Mouse (Mus musculus) neural tube, embryonic 13.5 days (tissue): ENCODE measurements at regions not wholly inside any gene's neighbourhood (a gene's known extent, or its start where the extent isn't known, plus 50 kb on each side); places are given as distances from the start of the nearest gene placed in this dataset.

Experiments
- ATAC-seq: fragments of 200-750 bp; cut with Nextera tagmentation; 2 replicates; pipeline ENCODE4 v1.8.0; 2017; ENCODE audit warnings: low read depth, mild to moderate bottlenecking, moderate TSS enrichment, moderate library complexity
- H3K27ac ChIP-seq: fragments of 300-500 bp; sonication (generic); replicated peaks from 2 replicates; pipeline ENCODE4 v1.5.1; 2015; ENCODE audit warnings: moderate library complexity, mild to moderate bottlenecking, inconsistent platforms
- H3K27me3 ChIP-seq: fragments of 300-500 bp; sonication (generic); 2 replicates; pipeline ENCODE4 v1.6.1; 2015; ENCODE audit warnings: mild to moderate bottlenecking, inconsistent platforms
- H3K36me3 ChIP-seq: fragments of 300-500 bp; sonication (generic); 2 replicates; pipeline ENCODE4 v1.6.1; 2015; ENCODE audit warnings: mild to moderate bottlenecking, inconsistent platforms
- H3K4me1 ChIP-seq: fragments of 300-500 bp; sonication (generic); replicated peaks from 2 replicates; pipeline ENCODE4 v1.6.1; 2015; ENCODE audit warnings: inconsistent platforms
- H3K4me2 ChIP-seq: fragments of 300-500 bp; sonication (generic); 2 replicates; pipeline ENCODE4 v1.6.1; 2015; ENCODE audit warnings: inconsistent platforms, mild to moderate bottlenecking, moderate library complexity
- H3K4me3 ChIP-seq: fragments of 300-500 bp; sonication (generic); 2 replicates; pipeline ENCODE4 v1.5.1; 2015; ENCODE audit warnings: mild to moderate bottlenecking, inconsistent platforms
- H3K9ac ChIP-seq: fragments of 300-500 bp; sonication (generic); 2 replicates; pipeline ENCODE4 v1.6.1; 2015; ENCODE audit warnings: moderate library complexity, mild to moderate bottlenecking, inconsistent platforms
- H3K9me3 ChIP-seq: fragments of 300-500 bp; sonication (generic); 2 replicates; pipeline ENCODE4 v1.6.1; 2016; ENCODE audit warnings: inconsistent platforms
- WGBS: fragments of 180-500 bp; shearing (Covaris S2); methylation state at CpG from one replicate; pipeline ENCODE4 v1.1.7; 2015; 5-methylcytosine and 5-hydroxymethylcytosine counted together

- H3K27ac ChIP-seq: no peak overlapping the region
- no peaks in the 10 kb centered on the region for H3K27me3 ChIP-seq
- H3K9ac ChIP-seq: no peak overlapping the region
- no peaks in the 10 kb centered on the region for H3K9me3 ChIP-seq
- no peak for ATAC-seq
- H3K4me3 ChIP-seq: no peak overlapping the region
- no peaks in the 10 kb centered on the region for H3K4me1 ChIP-seq
- H3K4me2 ChIP-seq: no peak overlapping the region
- 58% methylated on average over 8 of the region's 8 CpGs for WGBS
- H3K36me3 ChIP-seq: no peaks in the 10 kb centered on the region
Observed at GRCm38 (mm10) chr16:9138552-9139224, 308.8 kb downstream of the 1810013L24Rik start.

- Histone ChIP-seq H3K9me3 (no peaks in the 10 kb centered on the region), H3K4me3 (no peak overlapping the region), H3K9ac (no peak overlapping the region), H3K4me1 (no peaks in the 10 kb centered on the region), H3K27me3 (no peaks in the 10 kb centered on the region), H3K36me3 (no peaks in the 10 kb centered on the region), H3K4me2 (no peak overlapping the region), H3K27ac (no peak overlapping the region)
- ATAC-seq: no peak
- WGBS: 81% methylated on average over 3 of the region's 3 CpGs
Observed at GRCm38 (mm10) chr16:9139405-9139804, 309.5 kb downstream of the 1810013L24Rik start.

- 39% methylated on average over 8 of the region's 8 CpGs for WGBS
- Histone ChIP-seq H3K4me3 (no peak overlapping the region), H3K4me1 (peaks cover 5% of the 10 kb centered on the region; the same call in 1 of the 2 replicates), H3K27ac (no peak overlapping the region), H3K9ac (no peak overlapping the region), H3K27me3 (no peaks in the 10 kb centered on the region), H3K9me3 (no peaks in the 10 kb centered on the region), H3K4me2 (no peak overlapping the region), H3K36me3 (no peaks in the 10 kb centered on the region)
- ATAC-seq: no peak
Observed at GRCm38 (mm10) chr16:9149209-9150135, 319.6 kb downstream of the 1810013L24Rik start.

GRCm38 (mm10) chr16:9151936-9152335 is 322.0 kb downstream of the 1810013L24Rik start:
- H3K27me3 ChIP-seq: no peaks in the 10 kb centered on the region
- H3K4me2 ChIP-seq: no peak overlapping the region
- no peaks in the 10 kb centered on the region for H3K36me3 ChIP-seq
- no peak overlapping the region for H3K4me3 ChIP-seq
- peaks cover 5% of the 10 kb centered on the region; the same call in 1 of the 2 replicates for H3K4me1 ChIP-seq
- H3K27ac ChIP-seq: no peak overlapping the region
- H3K9ac ChIP-seq: no peak overlapping the region
- ATAC-seq: no peak
- H3K9me3 ChIP-seq: no peaks in the 10 kb centered on the region
- 74% methylated on average over 4 of the region's 4 CpGs for WGBS

- no peak overlapping the region for H3K4me3 ChIP-seq
- no peaks in the 10 kb centered on the region for H3K9me3 ChIP-seq
- H3K4me2 ChIP-seq: no peak overlapping the region
- H3K36me3 ChIP-seq: no peaks in the 10 kb centered on the region
- H3K9ac ChIP-seq: no peak overlapping the region
- 91% methylated on average over 4 of the region's 4 CpGs for WGBS
- H3K27ac ChIP-seq: no peak overlapping the region
- no peaks in the 10 kb centered on the region for H3K27me3 ChIP-seq
- no peak for ATAC-seq
- H3K4me1 ChIP-seq: peaks cover 5% of the 10 kb centered on the region; the same call in 1 of the 2 replicates
Observed at GRCm38 (mm10) chr16:9153501-9153900, 323.6 kb downstream of the 1810013L24Rik start.

- Histone ChIP-seq H3K27me3 (no peaks in the 10 kb centered on the region), H3K27ac (no peak overlapping the region), H3K9ac (no peak overlapping the region), H3K36me3 (no peaks in the 10 kb centered on the region), H3K4me2 (no peak overlapping the region), H3K4me1 (peaks cover 3% of the 10 kb centered on the region; the same call in 1 of the 2 replicates), H3K9me3 (no peaks in the 10 kb centered on the region), H3K4me3 (no peak overlapping the region)
- no peak for ATAC-seq
- 51% methylated on average over 8 of the region's 8 CpGs for WGBS
Observed at GRCm38 (mm10) chr16:9165763-9166310, 335.9 kb downstream of the 1810013L24Rik start.

GRCm38 (mm10) chr16:9176402-9176801 is 346.5 kb downstream of the 1810013L24Rik start:
- no peak overlapping the region for H3K4me3 ChIP-seq
- no peak overlapping the region for H3K4me2 ChIP-seq
- 85% methylated on average over 3 of the region's 3 CpGs for WGBS
- H3K4me1 ChIP-seq: no peaks in the 10 kb centered on the region
- ATAC-seq: no peak
- no peaks in the 10 kb centered on the region for H3K27me3 ChIP-seq
- H3K36me3 ChIP-seq: no peaks in the 10 kb centered on the region
- no peak overlapping the region for H3K9ac ChIP-seq
- no peak overlapping the region for H3K27ac ChIP-seq
- no peaks in the 10 kb centered on the region for H3K9me3 ChIP-seq

GRCm38 (mm10) chr16:9195821-9196220 is 365.9 kb downstream of the 1810013L24Rik start:
- 53% methylated on average over 13 of the region's 13 CpGs for WGBS
- ATAC-seq: no peak
- Histone ChIP-seq H3K9ac (no peak overlapping the region), H3K27ac (no peak overlapping the region), H3K9me3 (peaks cover 3% of the 10 kb centered on the region; the same call in 1 of the 2 replicates), H3K4me1 (no peaks in the 10 kb centered on the region), H3K36me3 (no peaks in the 10 kb centered on the region), H3K27me3 (no peaks in the 10 kb centered on the region), H3K4me3 (no peak overlapping the region), H3K4me2 (no peak overlapping the region)

- ATAC-seq: no peak
- 83% methylated on average over 1 of the region's 1 CpGs for WGBS
- Histone ChIP-seq H3K27me3 (no peaks in the 10 kb centered on the region), H3K36me3 (no peaks in the 10 kb centered on the region), H3K9me3 (no peaks in the 10 kb centered on the region), H3K4me1 (no peaks in the 10 kb centered on the region), H3K9ac (no peak overlapping the region), H3K4me2 (no peak overlapping the region), H3K4me3 (no peak overlapping the region), H3K27ac (no peak overlapping the region)
Observed at GRCm38 (mm10) chr16:9198903-9199532, 369.1 kb downstream of the 1810013L24Rik start.

GRCm38 (mm10) chr16:9208602-9209001 is 378.7 kb downstream of the 1810013L24Rik start:
- WGBS: 89% methylated on average over 4 of the region's 4 CpGs

GRCm38 (mm10) chr16:9211485-9211884 is 381.6 kb downstream of the 1810013L24Rik start:
- H3K9me3 ChIP-seq: peaks cover 8% of the 10 kb centered on the region
- H3K27me3 ChIP-seq: no peaks in the 10 kb centered on the region
- WGBS: 84% methylated on average over 6 of the region's 6 CpGs
- H3K4me2 ChIP-seq: no peak overlapping the region
- ATAC-seq: no peak
- H3K9ac ChIP-seq: no peak overlapping the region
- H3K36me3 ChIP-seq: no peaks in the 10 kb centered on the region
- no peak overlapping the region for H3K4me3 ChIP-seq
- H3K4me1 ChIP-seq: 0 out of 2 replicates have a peak, but pooled peaks cover 4% of the 10 kb centered on the region
- H3K27ac ChIP-seq: no peak overlapping the region

More at GRCm38 (mm10) chr16:9208602-9209001, 378.7 kb downstream of the 1810013L24Rik start:
- peaks cover 8% of the 10 kb centered on the region for H3K9me3 ChIP-seq
- H3K4me1 ChIP-seq: no peaks in the 10 kb centered on the region
- no peak overlapping the region for H3K4me3 ChIP-seq
- H3K9ac ChIP-seq: no peak overlapping the region
- H3K36me3 ChIP-seq: no peaks in the 10 kb centered on the region
- H3K27ac ChIP-seq: no peak overlapping the region
- no peak for ATAC-seq
- no peaks in the 10 kb centered on the region for H3K27me3 ChIP-seq
- no peak overlapping the region for H3K4me2 ChIP-seq

GRCm38 (mm10) chr16:9215131-9215530 is 385.2 kb downstream of the 1810013L24Rik start:
- no peak overlapping the region for H3K4me2 ChIP-seq
- no peak overlapping the region for H3K9ac ChIP-seq
- H3K36me3 ChIP-seq: no peaks in the 10 kb centered on the region
- no peak overlapping the region for H3K4me3 ChIP-seq
- no peaks in the 10 kb centered on the region for H3K9me3 ChIP-seq
- WGBS: 63% methylated on average over 1 of the region's 1 CpGs
- H3K27me3 ChIP-seq: no peaks in the 10 kb centered on the region
- ATAC-seq: no peak
- no peak overlapping the region for H3K27ac ChIP-seq
- H3K4me1 ChIP-seq: peaks cover 4% of the 10 kb centered on the region; the same call in 1 of the 2 replicates
